Mouse (Mus musculus) B cell, adult 2 months (primary cell): ENCODE results near the gene Cenpv.

Experiments
- DNase-seq, 2 experiments: peaks; one replicate each; pipeline ENCODE4 v3.0.0; 2022

The Cenpv gene

DNA sequence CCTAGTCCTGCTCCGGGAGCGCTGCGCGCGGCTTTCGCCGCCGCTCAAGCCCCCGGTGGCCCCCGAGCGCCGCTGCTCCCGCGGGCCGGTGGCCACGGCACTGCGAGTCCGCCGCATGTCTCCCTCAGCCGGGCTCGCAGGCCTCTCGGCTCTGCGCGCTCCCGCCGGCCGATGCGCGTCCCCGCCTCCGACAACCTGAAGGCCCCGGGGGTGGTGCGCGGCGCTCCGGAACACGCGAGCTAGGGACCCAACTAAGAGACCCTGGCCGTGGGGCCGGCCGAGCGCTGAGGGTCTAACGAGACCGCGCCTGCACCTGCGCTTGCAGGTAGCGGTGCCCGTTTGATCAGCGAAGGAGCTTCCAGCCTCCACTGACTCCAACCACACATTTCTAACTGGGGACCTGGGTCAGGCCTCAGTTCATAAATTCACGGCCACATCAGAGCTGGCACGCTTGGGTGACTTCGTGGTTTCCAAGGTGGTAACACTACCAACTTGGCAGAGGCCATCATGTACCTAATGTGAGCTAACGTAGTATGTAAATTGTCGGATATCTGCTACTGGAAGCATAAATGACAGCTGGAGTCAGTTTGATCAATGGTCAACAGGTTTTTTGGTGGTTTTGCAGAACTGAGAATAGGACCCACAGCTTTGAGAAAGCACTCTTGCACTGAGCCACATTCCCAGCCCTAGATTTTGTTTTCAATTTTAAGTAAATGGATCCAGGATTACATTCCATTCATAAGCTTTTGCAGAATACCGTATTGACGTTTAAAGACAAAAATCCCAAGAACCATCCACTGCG lies at the start of gene Cenpv:
Gene Cenpv (minus strand): TSS at position 173 of the 802 bp plus-strand sequence.
- peak; percentile 69 to 74 for DNase-seq

DNA sequence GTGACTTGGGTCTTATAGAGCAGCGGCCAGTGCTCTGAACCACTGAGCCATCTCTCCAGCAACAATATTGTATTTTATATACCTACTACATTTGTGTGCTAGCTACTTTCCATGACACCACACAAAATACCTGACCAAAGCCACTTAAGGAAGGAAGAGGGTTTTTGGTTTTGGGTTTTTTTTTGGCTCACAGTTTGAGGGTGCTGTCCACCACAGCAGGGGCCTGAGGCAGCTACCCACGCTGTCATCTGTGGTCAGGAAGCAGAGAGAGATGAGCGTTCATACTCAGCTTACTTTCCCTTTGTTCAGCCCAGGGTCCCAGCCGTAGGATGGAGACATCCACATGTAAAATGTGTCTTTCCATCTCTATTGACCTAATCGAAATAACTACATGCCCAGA lies 48.0 kb upstream of the Cenpv start:
- DNase-seq, result no peak

DNA sequence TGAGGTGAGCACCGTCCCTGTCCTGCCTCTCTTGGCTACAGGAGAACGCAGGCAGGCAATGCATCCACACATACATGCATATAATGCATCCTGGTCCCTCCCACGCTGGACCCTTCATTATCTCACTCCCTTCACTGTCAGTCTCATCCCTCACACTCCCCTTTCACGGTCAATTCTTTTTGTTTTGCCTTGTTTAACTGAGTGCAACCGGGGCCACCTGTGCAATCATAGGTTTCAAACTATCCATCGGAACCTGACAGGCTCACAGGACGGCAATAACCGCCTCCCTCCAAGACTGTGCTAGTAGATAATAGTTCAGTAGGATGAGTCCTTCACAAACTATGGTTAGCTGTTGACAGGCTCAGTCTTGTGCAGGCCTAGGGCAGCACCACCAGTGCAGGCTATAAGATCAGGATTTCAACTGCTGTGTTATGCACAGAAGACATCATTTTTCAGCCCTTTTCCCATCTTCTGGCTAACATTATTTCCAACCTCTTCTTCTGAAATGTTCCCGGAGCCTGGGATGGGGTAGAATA lies 45.7 kb upstream of the Cenpv start:
- DNase-seq, result no peak

DNA sequence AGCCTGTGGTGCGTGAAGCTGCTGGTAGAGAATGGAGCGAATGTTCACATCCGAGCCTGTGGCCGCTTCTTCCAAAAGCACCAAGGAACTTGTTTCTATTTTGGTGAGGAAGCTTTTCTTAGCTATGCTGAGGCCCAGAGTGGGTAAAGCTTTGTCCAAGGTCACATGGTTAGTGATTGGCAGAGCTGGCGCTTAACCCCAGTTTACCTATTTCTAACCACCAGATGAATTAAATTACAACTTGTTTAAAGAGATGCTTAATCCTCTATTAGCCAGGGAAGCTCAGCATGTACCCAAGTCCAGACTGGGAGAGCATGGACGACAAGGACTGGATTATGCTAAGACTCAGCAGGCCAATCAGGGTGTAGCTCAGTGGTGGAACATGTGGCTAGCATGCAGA lies 44.0 kb upstream of the Cenpv start:
- DNase-seq, result no peak

DNA sequence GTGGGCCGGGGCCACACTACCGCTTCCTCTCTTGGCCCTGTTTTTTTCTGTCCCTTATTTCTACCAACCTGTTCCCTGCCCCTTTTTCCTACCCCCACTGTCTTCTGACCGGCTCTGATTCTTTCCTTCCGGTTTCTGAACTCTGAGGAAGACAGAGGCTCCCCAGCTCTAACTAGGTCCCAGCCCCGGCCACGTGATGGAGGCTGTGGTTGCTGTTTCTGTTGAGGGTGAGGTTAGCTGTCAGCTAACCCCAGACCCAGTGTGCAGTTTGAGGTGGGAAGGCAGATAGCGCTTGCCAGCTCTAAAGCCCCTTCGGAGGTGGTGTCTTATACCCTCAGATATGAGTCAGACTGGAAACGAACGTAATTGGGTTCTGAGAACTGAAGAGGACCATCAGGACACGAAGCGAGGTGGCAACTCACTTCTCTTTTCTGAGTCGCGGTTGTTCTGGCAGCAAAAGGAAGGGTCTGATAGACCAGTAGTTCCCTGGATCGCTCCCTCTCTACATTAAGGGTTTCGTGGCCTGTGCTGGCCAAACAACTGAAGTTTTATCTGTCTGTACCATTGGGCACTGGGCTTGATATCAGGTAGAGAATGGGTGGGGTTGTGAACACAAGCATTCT lies 37.6 kb upstream of the Cenpv start:
- DNase-seq, result peak; percentile 70 to 73

DNA sequence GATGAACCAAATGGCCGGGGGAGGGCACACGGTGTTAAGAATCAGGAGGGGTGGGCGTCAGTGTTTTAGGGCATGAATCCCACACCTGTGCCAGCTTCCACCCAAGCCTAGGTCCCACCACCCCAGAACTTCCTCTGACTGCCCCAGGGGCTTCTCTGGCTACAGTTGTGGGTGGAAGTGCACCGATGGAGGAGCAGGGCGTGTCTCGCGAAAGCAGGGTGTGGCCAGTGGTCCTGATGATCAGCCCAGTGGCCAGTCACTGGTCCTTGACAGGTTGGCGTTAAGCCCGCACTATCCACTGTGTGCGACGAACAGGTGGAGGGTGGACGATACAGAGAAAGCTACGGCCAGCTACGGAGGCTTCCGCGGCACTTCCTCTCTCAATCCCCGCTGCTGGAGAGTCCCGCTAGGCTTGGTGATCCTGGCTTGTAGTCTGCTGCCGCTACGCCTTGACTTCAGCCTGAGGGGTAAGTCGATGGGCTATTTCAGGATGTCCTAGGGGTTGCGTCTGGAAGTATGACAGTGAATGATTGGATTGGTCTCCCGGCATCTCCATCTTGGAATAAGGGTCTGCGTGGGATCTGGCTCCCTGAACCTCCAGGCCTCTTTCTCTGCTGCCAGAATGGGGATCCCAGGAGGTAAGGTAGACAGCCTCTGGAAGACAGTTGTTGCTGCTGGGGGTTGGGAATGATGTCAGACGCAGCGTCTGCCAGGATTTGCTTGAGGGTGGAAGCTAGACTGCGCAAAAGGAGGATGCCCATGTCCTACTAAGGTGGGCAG lies 36.8 kb upstream of the Cenpv start:
- peak; percentile 42 to 50 for DNase-seq

DNA sequence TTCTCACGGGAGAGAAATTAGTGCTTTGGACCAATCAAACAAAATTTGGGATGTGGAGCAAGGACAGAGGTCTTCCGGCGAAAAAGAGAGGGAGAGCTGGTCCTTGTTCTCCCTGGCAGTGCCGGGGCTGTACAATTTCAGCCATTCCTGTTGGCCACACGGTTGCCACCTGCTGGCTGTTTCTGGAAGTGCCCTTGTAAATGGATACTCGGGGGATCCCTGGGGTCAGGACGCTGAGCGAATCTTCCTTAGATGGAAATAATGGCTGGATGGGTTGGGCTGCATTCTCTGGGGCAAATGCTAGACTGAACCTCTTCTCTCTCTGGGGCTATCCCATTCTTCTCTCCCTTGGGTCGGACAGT lies 36.2 kb upstream of the Cenpv start:
- peak; percentile 88 to 89 for DNase-seq

DNA sequence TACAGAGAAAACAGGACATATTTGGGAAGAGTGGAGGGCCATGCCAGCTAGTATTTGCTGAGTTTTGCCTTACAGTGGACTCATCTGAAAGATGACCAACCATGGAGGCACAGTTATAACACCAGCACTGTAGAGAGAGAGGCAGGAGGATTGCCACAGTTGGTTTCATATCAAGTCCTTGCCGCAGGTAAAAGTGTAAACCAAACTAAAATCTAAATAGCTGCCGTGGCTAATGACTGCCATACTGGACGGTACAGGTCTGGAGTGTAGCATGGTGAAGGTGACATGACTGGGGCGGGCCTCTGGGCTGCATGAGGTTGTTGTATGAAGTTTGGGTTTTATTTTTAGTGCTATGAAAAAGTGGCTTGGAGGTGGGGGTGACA lies 35.6 kb upstream of the Cenpv start:
- DNase-seq, result peak in 1 of 2 experiments; percentile 12

DNA sequence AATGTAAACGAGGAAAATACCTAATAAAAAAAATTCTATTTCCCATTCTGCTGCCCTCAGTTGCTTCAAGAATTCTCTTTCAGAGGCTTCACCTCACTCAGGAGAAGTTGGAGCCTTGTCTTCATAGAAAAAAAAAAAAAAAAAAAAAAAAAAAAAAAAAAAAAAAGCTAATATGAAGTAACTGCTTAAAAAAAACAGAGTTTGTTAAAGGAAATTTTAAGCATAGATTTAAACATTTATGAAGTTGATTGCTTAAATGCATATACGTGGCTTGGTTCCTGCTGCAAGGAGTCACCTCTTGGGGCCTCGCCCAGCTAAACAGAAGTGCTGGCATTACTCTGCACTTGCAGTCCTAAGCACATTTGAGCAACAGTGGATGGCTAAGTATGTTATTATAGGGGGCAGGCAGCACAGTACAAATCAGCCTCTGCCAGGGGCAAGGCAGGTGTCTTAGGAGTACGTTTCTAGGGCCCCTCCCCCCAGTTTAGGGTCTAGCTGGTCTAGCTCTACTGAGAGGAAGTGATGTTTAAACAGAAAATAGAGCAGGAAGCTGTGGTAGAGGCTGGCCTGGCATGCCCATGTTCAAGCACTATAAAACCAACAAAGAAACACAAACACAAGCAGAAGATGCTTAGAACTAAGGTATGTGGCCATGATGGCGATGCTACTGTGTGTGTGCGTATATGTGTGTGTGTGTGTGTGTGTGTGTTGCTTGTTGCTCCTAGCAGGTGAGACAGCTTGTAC lies 35.1 kb upstream of the Cenpv start, which contains the start of gene Trpv2:
Gene Trpv2 (plus strand): TSS at position 528 of the 744 bp plus-strand sequence.
- DNase-seq, result peak; percentile 59 to 60

DNA sequence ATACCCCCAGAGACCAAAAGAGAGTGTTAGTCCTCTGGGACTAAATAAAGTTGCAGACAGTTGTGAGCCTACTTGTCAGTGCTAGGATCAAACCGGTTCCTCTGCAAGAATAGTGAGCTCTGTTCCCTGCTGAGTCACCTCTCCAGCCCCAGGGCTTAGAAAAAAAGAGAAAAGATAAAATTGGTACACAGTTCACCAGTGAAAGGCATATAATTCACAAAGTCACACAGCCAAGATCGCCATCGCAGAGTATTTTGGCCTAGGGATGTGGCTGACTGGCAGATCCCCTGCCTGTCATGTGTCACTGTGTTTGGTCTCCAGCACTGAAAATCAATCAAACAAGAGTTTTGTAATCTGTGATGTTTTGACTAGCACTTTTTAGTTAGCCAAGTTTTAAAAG lies 29.2 kb upstream of the Cenpv start:
- no peak for DNase-seq

DNA sequence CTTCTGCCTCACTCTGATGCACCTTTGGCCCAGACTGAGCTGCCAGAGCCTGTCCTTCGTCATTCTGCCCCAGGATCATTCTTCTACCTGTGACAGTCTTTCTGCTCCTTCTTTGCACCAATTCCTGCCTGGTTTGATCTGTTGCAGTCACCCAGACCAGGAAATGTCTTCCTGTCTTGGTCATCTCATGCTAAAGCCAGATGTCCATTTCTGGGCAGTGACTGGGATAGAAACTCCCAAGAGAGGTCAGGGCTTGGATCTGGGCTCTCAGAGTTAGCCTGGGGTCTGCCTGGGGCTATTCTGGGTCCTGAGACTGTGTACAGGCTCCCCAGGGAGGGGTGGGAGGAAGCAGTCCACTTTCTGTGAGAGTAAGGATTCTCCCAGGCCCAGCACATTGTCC lies 27.1 kb upstream of the Cenpv start:
- DNase-seq, result no peak

DNA sequence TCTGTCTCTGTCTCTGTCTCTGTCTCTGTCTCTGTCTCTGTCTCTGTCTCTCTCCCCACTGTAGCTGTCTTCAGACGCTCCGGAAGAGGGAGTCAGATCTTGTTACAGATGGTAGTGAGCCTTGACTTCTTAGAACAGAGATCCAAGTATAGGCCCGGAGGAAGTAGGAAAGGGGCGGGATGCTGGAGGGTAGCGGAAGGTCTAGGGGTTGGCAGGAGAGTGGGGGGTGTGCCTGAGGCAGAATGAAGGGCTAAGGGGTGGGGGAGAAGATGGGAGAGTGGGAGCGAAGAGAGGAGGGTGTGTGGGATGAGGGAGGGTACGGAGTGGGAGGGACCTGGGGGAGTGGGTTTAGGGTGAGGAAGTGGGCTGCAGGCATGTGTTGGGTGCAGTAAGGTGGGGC lies 26.7 kb upstream of the Cenpv start:
- DNase-seq, result no peak

DNA sequence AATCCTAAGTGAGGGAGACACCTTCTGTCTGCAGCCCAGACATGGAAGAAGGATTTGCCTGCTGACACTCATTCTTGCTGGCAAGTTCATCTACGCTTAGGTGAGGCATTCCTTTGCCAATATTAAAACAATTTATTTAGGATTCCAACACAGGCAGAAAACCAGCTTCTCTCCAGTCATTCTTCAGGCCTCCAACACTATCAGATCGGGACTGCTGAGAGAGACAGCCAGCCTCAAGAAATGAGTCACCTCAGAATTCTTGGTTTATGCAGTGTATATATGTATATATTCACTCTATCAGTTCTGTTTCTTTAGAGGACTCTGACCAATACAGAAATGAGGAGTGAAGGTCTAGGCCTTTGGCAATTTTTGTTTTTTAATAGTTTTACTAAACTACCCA lies 24.5 kb upstream of the Cenpv start:
- DNase-seq, result no peak

DNA sequence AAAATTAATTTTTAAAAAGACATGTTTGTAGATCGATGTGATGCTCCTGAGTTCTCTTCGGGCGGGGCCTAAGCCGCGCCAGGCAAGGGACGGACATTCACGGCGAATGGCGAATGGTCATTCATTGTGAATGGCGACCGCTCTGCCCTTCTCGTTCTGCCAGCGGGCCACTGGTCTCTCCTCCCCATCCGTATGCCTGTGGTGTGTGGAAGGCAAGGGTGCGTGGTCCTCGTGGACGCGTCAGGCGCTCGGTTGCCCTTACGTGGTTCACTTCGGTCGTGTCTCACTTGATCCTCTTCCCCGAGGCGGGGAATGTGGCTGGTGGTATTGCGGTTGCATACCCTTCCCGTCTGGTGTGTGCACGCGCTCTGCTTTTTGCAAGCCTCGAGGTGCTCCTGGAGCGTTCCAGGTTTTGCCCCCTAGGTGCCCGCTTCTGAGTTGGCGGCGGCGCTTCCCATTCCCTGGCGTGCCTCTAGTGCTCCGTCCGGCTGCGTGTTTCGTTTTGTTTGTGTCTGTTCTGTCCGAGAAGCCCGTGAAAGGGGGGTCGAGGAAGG lies 21.5 kb upstream of the Cenpv start:
- DNase-seq, result peak; percentile 9 to 18

DNA sequence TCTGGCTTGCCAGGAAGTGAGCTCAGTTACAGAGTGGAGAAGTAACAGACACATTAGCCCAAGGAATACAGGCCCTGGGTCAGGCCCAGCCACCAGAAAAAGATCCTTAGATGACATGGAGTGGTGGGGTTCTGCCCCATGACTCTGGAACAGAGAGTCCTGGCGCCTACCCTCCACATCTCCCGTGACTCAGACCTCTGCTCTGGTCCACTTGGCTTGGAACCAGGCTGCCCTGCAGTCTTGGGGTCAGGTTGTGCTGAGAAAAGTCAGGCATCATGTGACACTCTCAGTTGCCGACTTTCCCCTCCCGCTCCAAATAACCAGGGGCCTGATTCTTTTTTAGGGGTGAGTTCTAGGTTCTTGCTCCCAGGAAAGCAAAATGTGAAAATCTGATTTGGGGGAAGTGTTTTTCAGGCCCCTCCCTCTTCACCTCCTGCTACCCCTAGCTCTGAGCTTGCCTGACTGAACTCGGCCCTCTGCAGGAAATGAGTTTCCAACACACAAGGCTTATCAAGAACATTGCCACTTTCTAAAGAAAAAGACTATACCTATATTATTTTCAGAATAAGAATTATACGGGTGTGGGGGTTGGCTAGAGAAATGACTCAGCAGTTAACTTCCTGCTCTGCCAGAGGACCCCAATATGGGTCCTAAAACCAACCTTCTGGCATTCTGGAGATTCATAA lies 20.0 kb upstream of the Cenpv start:
- DNase-seq, result peak in 1 of 2 experiments; percentile 4

DNA sequence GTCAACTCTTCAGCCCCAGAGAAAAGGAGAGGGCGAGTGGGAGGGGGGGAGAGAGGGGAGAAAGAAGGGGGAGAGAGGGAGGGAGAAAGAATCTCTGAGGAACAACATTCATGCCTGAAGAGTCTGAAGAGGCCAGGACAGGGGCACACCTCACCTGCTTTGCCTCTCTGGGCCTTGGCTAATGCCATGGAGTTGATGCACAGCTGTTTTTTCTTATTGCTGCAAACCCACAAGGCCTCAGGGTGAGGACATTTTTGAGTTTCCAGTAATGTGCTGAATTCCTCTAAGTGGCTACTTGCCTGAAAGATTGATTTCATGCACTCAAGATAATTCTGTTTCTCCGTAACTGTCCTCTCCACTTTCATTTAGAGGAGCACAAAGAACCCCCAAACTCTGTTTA lies 19.1 kb upstream of the Cenpv start:
- no peak for DNase-seq

DNA sequence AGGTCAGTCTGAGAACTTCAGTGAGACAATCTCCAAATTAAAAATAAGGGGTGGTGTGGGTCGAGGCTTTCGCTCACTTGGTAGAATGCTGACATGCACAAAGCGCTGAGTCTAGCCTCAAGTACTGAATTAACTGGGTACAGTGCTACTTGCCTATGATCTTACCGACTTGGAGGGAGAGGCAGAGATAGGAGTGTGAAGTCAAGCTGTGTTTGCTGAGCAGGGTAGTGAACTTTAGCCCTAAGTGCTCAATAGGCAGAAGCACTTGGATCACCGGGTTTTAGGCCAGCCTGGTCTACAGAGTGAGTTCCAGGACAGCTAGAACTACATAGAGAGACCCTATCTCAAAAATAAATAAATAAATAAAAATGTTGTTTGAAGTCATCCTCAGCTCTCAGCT lies 18.1 kb upstream of the Cenpv start:
- DNase-seq, result no peak

DNA sequence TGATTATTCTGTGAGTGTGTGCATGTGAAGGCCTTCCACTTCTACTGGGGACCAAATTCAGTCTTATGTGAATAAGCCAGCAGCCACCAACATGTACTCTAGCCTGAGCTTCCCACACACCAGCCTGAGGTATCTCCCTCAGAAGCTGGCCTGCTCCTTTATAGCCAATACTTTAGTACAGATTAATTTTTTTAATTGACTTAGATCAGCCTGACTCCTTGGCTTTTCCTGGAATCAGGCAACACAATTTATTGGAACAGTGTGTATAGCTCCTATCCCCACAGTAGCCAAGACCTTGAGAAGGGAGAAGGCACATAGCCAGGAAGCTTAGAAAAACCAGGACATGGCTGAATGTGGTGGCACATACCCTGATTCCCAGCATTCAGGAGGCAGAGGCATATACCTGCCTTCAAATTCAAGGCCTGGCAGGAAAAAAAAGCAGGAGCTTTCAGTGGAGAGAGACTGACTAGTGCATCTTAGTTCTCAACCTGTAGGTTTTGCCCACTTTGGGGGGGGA lies 16.9 kb upstream of the Cenpv start:
- DNase-seq, result no peak

DNA sequence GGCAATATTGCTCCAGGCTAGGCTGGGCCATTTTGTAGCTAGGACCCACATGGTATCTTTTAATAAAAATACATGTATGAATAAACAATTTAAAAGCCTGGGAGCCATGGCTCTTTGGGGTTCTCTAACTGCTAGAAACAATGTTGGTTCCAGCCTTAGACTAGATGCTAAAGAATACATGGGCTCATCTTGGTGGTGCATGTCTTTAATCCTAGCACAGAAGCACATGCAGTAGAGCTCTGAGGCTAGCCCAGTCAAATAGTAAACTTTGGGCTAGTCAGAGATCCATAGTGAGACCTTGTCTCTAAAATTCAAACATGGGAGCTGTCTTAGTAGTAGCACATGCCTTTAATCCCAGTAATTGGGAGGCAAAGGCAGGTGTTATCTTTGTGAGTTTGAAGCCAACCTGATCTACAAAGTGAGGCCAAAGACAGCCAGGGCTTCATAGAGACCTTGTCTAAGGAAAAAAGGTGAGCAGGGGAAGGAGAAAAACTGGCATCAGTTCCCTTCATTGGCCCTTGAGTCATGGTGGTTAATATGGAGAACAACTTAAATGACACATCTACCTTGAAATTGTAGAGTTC lies 16.0 kb upstream of the Cenpv start:
- no peak for DNase-seq

DNA sequence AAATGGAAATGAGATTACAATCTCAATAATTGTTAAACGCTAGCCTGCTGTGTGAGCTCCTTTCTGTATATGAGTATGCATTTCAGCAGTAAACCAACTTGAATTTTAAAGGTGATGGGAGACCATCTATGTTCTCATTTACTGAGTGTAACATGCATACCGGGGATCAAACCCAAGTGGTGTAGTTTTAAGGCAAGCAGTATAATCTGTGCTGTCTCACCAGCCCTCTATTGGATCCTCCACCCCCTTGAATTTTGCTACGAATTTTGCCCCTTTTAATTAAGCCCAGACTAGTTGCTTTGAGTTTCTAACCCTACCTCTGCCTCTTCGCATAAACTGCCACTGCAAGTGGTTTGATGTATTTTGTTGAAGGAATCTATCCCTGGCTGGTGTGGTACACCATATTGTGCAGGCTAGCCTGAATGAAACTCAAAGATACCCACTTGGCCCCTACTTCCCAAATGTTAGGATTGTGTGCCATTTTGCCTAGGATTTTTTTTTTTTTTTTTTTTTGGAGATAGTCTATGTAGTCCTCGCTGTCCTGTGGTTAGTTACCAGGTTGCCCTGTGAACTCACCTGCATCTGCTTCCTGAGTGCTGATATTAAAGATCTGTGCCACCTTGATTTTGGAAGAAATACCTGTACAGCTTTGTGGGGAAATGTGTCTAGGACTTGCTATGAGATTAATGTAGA lies 15.2 kb upstream of the Cenpv start:
- DNase-seq, result peak; percentile 12 to 16

DNA sequence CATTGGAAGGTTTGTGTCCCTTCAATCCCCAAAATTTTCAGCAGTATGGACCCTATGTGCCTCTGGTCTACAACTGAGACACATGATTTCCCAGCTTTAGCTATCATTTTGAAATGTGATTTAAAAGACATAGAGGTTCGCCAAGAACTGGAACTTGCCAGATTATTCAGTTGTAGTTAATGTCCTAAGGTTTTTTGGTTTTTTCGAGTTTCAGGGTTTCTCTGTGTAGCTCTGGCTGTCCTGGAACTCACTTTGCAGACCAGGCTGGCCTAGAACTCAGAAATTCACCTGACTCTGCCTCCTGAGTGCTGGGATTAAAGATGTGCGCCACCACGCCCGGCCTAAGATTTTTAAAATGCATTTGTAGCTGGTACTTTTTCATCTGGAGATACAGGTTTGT lies 14.6 kb upstream of the Cenpv start:
- peak in 1 of 2 experiments; percentile 7 for DNase-seq
